Mouse (Mus musculus): ENCODE data around the gene Arl6.

The Arl6 gene

DNA sequence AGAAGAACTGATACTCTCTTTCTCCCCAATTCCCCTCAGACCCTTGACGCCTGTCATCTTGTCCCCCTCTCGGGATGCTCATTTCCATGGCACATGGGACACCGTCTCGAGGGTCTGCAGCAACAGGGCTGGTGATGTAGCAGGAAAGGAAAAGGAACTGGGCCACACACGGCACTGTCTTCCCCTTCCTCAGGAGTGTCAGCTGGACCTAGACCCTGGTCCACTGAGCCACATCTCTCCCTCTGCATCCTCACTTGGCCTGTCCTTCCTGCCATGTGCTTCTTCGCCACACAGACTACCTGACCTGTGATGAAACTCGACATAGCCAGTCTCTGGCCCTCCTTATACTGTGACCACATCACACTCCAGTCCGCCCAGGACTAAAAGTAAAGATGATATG is 52.3 kb downstream of the Arl6 start:
- no peak for DNase-seq (ENCODE audit: inconsistent ontology term)

DNA sequence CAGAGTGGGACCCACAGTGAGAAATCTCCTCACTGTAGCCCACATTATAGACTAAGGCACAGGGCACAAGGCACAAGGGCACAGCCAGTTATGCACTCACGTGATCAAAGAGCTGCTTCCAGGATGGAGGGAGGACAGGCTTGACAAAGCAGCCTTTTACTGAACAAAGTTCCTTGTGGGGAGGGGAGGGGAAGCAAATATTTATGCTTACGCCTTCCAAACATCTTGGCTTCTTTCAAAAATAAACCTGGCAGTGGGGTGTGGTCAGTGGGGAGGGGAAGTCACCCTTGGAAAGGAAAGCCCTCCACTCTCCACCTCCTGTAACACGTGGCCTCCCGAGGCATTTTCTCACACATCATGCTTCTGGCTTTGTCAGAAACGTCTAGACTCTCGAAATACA is 52.9 kb downstream of the Arl6 start:
- no peak for DNase-seq (ENCODE audit: inconsistent ontology term)

DNA sequence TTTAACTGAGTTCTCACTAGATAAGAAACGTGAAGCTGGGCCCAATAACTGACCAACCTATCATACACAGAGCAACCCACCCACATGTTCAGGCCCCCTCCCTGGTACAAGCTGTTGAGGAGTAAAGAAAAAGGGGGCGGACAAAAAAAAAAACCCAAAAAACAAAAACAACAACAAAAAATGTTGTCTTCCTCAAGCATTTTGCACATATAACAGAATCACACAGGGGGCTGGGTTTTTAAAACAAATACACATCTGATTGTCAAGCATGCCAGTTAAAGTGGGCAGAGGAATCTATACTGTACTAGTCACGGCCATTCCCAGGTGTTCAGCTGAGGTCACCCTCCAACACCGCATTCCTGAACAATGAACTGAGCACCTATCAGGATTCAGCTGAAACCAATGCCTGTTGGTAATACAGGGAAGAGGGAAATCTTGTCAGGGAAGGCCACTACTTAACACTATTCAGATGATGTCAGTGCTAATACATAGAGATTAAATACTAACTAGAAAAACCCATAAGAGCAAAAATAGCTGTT is 53.4 kb downstream of the Arl6 start:
- DNase-seq (ENCODE audit: inconsistent ontology term) = no peak

DNA sequence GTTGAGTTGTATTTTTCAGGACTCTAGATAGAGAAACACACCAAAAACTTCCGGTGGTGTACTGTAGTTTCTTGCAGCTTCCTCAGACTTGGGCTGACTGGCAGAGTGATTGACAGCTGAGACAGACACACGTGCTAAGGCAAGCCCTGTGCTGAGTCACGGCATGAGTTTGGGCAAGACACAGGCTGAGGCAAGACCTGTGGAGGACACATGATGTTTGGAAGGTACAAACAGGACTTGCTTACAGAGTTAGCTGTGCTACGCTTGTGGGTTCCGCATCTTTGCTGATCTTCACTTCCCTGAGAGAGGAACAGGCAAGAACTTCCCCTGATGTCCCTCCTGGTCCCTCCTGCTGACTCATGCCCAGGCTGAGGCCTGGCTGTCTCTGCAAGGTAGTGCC is 55.7 kb downstream of the Arl6 start:
- DNase-seq (ENCODE audit: inconsistent ontology term) = no peak

DNA sequence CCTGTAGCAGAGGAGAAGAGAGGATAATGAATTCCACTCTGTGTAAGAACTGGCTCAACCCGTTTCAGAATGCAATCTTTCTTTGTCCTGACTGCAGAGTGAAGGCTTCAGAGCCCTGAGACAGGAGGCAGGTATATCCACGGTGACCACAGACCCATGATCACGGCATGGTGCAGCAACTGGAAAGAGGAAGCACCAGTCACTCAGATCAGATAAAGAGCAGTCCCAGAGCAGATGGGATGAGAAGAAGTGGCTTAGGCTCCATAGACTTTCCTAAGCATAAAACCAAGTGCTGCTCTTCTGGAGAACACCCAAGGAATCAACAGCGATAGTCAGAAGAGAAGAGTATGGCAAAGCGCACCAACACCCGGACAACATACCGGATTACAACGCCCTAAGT is 60.0 kb downstream of the Arl6 start:
- DNase-seq (ENCODE audit: inconsistent ontology term) = no peak

DNA sequence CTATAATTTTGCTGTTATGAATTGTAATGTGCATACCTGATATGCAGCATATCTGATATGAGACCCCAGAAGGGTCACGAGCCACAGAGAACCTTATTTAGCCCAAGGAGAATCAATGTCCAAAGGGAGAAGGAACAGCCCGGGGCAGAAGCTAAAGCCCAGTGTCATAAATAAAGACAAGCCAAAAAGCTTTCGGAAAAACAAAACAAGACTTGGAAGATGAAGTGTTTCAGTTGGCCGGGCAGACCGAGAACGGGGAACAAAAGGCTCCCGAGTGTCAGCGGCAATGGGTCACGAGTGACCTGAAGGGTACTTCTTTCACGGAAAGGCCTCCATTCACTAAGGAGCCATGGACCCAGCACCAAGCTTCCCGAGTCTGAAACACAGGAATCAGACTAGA is 65.2 kb downstream of the Arl6 start:
- DNase-seq (ENCODE audit: inconsistent ontology term) = no peak

DNA sequence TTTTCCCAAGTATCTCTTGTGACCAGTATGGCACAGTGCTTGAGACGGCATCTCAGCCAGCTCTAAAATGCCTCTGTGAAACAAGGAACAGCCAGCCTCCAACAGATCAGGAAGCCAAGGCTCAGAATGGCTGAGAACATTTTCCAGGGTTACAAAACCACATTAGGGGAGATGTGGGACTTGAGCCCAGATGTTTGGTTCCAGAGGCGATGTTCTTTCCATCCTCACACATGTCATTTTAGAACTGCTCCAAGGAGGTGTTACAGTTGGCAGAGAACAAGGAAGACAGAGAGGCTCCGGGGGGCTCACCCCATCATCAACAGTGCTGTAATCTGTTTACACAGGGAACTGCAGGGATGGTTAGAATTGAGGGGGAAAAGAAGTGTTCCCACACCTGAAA is 66.5 kb downstream of the Arl6 start:
- DNase-seq (ENCODE audit: inconsistent ontology term) = no peak

DNA sequence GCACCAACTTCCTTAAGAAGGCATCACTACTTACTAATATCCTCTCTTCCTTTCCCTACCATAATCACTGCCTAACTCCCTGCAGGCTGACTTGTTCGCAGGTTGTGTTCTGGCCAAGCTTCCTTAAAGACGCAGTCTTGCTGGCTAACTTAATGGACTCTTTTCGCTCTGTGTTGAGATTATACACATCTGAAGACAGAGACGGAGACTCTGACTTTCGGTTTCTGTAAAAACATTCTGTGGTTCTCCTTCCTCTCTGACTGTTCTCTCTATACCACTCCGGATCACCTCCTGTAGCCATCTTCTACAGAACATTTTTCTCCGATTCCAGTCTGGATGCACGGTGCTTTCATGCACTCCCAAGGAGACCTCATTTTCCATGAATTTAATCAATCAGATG is 68.4 kb downstream of the Arl6 start:
- no peak for DNase-seq (ENCODE audit: inconsistent ontology term)

DNA sequence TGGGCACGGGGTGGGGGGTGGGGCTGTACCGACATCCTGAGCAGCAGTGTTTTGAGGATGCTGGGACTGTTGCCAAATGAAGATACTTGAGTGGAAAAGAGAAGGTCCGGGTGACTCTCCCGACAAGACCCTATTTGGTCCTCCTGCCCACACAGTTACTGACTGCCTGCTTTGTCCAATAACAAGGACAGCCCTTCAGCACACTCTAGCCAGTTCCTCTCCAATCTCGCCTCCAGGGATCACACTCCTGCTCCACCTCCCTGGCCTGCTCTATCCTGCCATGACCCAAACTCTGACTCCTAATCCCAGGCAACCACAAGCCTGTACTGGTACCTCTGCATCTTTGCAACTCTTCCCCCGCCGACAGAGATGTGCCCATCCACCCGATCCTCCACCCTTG is 69.4 kb downstream of the Arl6 start:
- DNase-seq (ENCODE audit: inconsistent ontology term) = no peak

DNA sequence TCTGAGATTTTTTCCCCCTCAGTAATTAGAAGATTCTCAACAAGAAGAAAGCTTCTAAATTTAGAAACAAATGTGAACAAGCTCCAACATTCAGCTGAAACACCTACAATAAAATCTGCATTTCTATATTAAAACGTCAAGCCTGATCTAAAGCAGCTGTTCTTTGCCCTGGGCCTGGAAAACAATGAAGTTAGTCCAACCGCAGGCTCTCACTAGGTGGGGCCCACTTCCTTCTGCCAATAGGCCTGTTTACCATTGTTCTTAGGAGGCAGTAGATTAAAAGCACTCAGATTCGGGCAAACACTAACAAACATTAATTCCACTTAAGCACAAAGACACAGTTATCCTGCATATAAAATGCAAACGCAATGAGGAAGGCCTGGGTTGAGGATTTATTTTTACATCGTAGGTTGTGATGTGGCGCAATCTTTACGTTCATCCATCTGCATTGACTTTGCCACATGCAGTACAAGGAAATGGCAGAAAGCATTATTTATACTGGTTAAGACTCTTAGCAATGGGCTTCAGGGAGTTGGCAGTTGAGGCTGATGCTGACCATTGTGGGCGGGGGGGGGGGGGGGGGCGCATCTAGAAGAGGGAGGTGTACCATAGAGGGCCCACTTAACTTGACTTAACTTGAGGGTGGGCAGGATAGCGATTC is 71.3 kb downstream of the Arl6 start:
- DNase-seq (ENCODE audit: inconsistent ontology term) = no peak

DNA sequence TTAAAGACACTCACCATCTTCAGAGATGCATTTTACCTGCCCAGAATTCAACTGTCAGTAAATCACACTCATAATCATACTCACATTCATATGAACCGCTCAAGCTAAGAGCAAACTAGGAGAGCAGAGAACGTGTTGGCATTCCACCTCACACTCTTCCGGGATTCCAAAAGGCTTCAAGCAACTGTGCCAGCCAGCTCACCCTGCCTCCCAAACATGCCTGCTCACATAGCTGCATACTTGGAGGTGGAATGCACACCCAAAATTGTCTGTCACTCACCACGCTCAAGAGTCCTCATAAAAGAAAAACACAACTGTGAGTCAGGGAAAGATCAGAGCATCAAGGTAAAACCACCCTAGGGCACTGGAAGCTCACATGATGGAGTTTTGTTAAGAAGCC is 72.8 kb downstream of the Arl6 start:
- no peak for DNase-seq (ENCODE audit: inconsistent ontology term)

DNA sequence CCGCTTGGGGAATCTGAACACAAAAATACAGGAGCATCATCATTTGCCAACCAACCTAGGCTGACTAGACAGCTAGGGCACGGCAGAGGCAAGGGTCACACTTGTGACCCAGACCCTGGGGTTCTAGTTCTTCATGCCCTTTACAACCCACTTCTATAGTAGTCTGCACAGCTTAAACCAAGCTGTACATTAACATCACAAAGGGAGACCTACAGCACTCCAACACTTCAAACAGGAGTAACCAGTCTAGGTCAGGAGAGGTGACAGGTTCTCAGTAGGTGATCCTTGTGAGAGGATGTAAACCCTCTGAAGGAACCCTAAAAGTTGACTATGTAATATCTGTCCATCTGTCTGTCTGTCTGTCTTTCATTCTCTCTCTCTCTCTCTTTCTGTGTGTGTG is 73.6 kb downstream of the Arl6 start:
- DNase-seq (ENCODE audit: inconsistent ontology term) = no peak

DNA sequence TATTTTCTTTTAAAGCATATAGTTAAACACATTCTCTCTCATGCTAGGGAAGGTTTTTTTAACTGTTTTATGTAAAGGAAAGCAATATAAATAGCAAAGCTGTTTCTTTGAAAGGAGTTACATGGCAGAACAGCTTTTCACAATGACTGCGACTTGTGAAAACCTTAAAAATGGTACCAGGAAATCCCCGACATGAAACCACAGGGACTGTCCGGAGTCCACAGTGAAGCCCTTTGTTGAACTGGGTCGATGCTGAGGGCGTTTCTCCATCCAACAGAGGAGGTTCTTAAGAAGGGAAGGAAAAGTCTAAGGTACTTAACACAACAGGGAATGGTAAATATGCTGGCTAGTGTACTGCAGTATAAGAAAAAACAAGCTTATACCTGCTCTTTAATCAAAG is 75.2 kb downstream of the Arl6 start:
- no peak for DNase-seq (ENCODE audit: inconsistent ontology term)

All from Muller cell, postnatal 12 days (primary cell).